Mouse (Mus musculus) forelimb bud, embryonic 11.5 days (tissue): ENCODE results near the gene Caap1.
A peak's percentile ranks its signal among the peaks of the same experiment; 100 is the strongest.

Source experiments
- DNase-seq: peaks from one replicate; pipeline ENCODE4 v3.0.0-alpha.2; 2012; ENCODE audit warnings: low read depth, low spot score

Caap1 gene

DNA sequence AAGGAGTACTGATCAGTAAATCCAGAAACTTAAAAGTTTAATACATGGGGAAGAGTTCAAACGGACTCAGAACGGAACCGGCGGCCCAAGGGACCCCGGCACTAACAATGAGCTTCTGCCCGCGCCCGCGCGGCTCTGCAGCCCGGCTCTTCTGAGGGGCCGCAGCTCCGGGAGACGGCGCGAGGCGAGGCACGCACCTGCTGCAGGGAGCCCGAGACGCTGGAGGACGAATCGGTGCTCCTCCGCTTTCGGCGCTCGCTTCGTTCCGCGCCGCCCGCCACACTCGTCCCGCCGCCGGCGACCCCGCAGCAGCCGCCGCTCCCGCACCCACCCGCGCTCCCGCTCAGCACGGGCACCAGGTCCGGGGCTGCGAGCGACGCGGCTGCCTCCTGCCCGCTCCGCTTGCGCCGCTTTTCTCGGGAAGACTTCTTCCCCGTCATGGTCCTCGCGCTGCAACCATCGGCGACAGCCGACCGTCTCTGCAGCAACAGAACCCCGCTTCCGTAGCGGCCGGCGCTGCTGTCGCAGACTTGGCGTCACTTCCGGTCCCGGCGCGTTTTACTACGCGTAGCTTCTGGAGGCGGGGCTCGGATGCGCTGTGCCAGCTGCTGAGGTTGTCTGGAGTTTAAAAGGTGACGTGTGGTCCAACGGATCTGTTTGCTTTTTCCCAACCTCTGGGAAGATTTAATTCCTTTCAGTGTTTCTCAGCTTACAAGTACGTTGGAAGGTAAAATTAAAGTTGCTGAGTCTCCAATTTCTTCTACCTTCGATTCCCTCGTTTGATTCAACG, at the start of gene Caap1, which contains the start of gene Gm10306:
Gene Caap1 (minus strand): TSS at position 532 of the 790 bp plus-strand sequence.
Gene Gm10306 (plus strand): TSS at position 282 of the 790 bp plus-strand sequence.
- peak; percentile 95 for DNase-seq

DNA sequence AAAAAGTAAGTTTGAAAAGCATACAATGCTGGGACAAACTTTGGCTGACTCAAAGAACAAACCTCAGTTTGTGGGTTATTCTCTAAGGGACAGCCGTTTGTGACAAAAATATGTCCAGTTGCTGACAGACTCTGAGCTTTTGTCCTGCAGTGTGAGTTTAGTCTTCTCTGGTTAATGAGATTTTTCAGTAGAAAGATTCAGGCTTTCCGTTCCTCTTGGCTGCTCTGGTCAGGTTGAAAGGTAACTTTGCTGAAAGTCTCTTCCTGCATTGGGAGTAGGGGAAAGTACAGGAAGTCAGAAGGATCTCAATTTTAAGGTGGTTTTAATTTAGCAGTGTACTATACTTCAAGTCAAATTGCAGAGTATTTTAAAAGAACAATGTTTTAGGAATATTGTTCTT, 49.0 kb upstream of the Caap1 start:
- DNase-seq: no peak

GRCm38 (mm10) chr4:94604452-94605019, 47.9 kb upstream of the Caap1 start:
- DNase-seq: no peak

GRCm38 (mm10) chr4:94603031-94603629, 46.5 kb upstream of the Caap1 start, which contains the start of gene Plaa:
Gene Plaa, minus strand, starts transcription at chr4:94603244.
- DNase-seq: peak; percentile 92

GRCm38 (mm10) chr4:94602496-94603030, 46.0 kb upstream of the Caap1 start:
- no peak for DNase-seq

DNA sequence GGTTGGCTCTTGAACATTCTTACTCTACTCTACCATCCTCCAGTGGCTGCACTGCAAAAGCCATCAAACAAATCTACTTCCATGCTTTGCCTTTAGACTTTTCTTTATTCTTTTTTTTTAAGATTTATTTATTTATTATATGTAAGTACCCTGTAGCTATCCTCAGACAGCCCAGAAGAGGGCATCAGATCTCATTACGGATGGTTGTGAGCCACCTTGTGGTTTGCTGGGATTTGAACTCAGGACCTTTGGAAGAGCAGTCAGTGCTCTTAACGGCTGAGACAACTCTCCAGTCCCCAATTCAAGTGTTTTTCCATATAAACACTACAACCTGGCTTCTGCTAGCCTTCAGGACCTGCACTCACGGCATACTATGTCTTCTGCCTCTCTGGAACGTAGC, 44.8 kb upstream of the Caap1 start:
- no peak for DNase-seq

GRCm38 (mm10) chr4:94592709-94593108, 36.1 kb upstream of the Caap1 start:
- no peak for DNase-seq

DNA sequence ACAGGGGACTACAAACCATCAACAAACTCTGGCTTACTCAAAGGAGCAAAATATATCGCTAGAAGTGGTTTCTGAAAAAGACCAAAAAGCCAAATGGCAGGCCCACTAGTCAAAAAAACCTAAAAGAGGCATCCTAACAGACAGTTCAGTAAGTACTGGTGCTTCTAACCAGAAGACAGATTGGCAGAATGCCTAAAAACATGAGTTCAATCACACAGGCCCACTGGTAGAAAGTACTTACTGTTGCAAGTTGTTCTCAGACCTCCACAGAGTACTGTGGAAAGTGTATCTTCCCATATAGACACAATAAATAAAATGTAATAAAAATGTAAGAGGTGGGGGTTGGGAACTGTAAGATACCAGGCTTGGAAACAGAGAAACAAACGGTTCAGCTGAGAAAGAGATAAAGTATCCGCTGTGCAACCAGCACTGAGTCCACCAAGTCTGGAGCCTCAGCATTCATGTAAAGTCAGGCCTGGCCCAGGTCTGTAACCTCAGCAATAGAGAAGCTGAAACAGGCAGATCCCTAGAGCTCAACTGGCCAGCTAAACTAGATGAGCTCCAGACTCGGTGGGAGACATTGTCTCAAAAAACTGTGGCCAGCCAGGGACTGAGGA, 35.3 kb upstream of the Caap1 start:
- no peak for DNase-seq

GRCm38 (mm10) chr4:94572677-94573076, 16.1 kb upstream of the Caap1 start:
- no peak for DNase-seq

GRCm38 (mm10) chr4:94564297-94564696, 7.7 kb upstream of the Caap1 start:
- no peak for DNase-seq

- no peak for DNase-seq
Observed at GRCm38 (mm10) chr4:94561954-94562648, 5.5 kb upstream of the Caap1 start.

- DNase-seq: no peak
Observed at GRCm38 (mm10) chr4:94560316-94560715, 3.7 kb upstream of the Caap1 start.

- DNase-seq: no peak
Observed at GRCm38 (mm10) chr4:94559266-94559665, 2.7 kb upstream of the Caap1 start.

GRCm38 (mm10) chr4:94557145-94557544, 549 bp upstream of the Caap1 start:
- no peak for DNase-seq

GRCm38 (mm10) chr4:94554955-94555494, 1.6 kb downstream of the Caap1 start:
- DNase-seq: no peak

- DNase-seq: no peak
Observed at GRCm38 (mm10) chr4:94544321-94544720, 12.3 kb downstream of the Caap1 start.

GRCm38 (mm10) chr4:94543041-94543440, 13.6 kb downstream of the Caap1 start:
- no peak for DNase-seq

GRCm38 (mm10) chr4:94533205-94533604, 23.4 kb downstream of the Caap1 start:
- no peak for DNase-seq

DNA sequence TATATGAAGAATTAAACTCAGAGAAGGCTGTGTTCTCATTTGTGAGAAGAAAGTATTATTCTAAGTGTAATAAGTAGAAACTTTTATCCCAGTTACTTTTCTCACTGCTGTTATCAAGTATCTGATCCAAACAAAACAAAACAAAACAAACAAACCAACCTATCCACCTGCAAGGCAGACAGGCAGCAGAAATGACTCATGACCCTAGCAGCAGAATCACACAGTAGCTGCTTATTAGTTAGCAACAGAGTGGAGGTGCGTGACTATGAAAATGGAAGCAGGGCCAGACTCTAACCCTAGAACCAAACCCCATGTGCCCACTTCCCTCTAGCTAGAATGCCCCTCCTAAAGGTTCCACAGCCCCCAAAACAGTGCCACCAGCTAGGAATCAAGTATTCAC, 27.1 kb downstream of the Caap1 start:
- no peak for DNase-seq

DNA sequence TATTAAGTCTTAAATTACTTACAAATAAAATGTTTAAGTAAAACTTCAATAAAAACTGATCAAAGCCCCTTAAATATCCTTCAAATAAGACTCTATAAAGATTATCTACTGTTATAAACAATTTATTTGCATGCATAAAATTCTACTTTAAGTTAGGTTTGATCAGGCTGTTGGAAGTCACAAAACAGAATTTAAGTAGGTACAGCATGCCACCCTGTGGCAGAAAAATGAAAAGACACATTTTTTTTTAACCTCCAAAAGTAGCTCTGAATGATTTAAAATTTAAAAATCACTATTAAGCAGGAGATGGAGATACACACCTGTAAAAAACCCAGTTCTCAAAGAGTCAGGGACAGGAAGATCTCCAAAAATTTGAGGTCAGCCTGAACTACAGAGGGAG, 33.3 kb downstream of the Caap1 start:
- no peak for DNase-seq

GRCm38 (mm10) chr4:94517631-94518030, 39.0 kb downstream of the Caap1 start:
- DNase-seq: peak; percentile 57
